Mouse (Mus musculus) C2C12 (cell line): ENCODE measurements at regions not wholly inside any gene's neighbourhood (a gene's known extent, or its start where the extent isn't known, plus 50 kb on each side); places are given as distances from the start of the nearest gene placed in this dataset.

ENCODE experiments used
- H3K27me3 ChIP-seq: one replicate; pipeline ENCODE4 v1.6.1; 2011; ENCODE audit not compliant: control insufficient read depth, insufficient read depth, insufficient read length
- H3K36me3 ChIP-seq: one replicate; pipeline ENCODE4 v1.6.1; 2011; ENCODE audit not compliant: control insufficient read depth, insufficient read depth
- H3K4me3 ChIP-seq: one replicate; pipeline ENCODE4 v1.5.1; 2011; ENCODE audit warnings: mild to moderate bottlenecking, control low read depth; ENCODE audit not compliant: poor library complexity, insufficient read depth, severe bottlenecking
- H3K79me2 ChIP-seq: one replicate; pipeline ENCODE4 v1.6.1; 2011; ENCODE audit not compliant: control insufficient read depth, insufficient read depth
- H3K79me3 ChIP-seq: one replicate; pipeline ENCODE4 v1.6.1; 2011; ENCODE audit warnings: low read depth, control low read depth
- H3ac ChIP-seq: one replicate; pipeline ENCODE3; 2011; ENCODE audit warnings: low read depth; ENCODE audit not compliant: control insufficient read depth, insufficient read length
- CEBPB ChIP-seq: IDR thresholded peaks from one replicate; pipeline ENCODE4 v1.6.1; 2011; ENCODE audit warnings: low read depth, mild to moderate bottlenecking, control low read depth, moderate library complexity
- CTCF ChIP-seq: IDR thresholded peaks from one replicate; pipeline ENCODE4 v1.5.1; 2011; ENCODE audit not compliant: control insufficient read depth, insufficient read depth, insufficient read length
- FOSL1 ChIP-seq: IDR thresholded peaks from one replicate; pipeline ENCODE4 v1.8.0; 2011; ENCODE audit warnings: mild to moderate bottlenecking, low read length; ENCODE audit not compliant: poor library complexity, insufficient read depth, severe bottlenecking
- MAX ChIP-seq: IDR thresholded peaks from one replicate; pipeline ENCODE4 v1.6.1; 2011; ENCODE audit warnings: mild to moderate bottlenecking, control low read depth
- MYOD1 ChIP-seq: IDR thresholded peaks from one replicate; pipeline ENCODE4 v1.6.1; 2011; ENCODE audit warnings: low read depth; ENCODE audit not compliant: control insufficient read depth, insufficient read length
- MYOG ChIP-seq: IDR thresholded peaks from one replicate; pipeline ENCODE4 v1.6.1; 2011; ENCODE audit not compliant: control insufficient read depth, insufficient read length; ENCODE audit errors: extremely low read depth
- USF1 ChIP-seq: IDR thresholded peaks from one replicate; pipeline ENCODE4 v1.6.1; 2011; ENCODE audit warnings: low read depth, mild to moderate bottlenecking, control low read depth, moderate library complexity

GRCm38 (mm10) chr2:45512852-45513251 lies 395.7 kb upstream of the Zeb2 start:
- Histone ChIP-seq H3K79me2 (no peaks in the 10 kb centered on the region), H3K27me3 (no peaks in the 10 kb centered on the region), H3K4me3 (no peak overlapping the region), H3K79me3 (no peaks in the 10 kb centered on the region), H3K36me3 (no peaks in the 10 kb centered on the region), H3ac (no peak overlapping the region)
- TF ChIP-seq CEBPB, result no peak
- TF ChIP-seq USF1, result no peak
- TF ChIP-seq MAX, result no peak
- no peak for TF ChIP-seq MYOD1
- no peak for TF ChIP-seq MYOG
- no peak for TF ChIP-seq CTCF
- no peak for TF ChIP-seq FOSL1

GRCm38 (mm10) chr2:45511791-45512190 lies 394.6 kb upstream of the Zeb2 start:
- Histone ChIP-seq H3K4me3 (no peak overlapping the region), H3K79me2 (no peaks in the 10 kb centered on the region), H3K79me3 (no peaks in the 10 kb centered on the region), H3K36me3 (no peaks in the 10 kb centered on the region), H3ac (no peak overlapping the region), H3K27me3 (no peaks in the 10 kb centered on the region)
- TF ChIP-seq CTCF (no peak), MYOG (no peak), FOSL1 (no peak), MYOD1 (no peak), CEBPB (no peak)

GRCm38 (mm10) chr2:45504468-45504867 lies 387.3 kb upstream of the Zeb2 start:
- no peaks in the 10 kb centered on the region for H3K79me2 ChIP-seq
- no peak overlapping the region for H3K4me3 ChIP-seq
- no peak overlapping the region for H3ac ChIP-seq
- H3K27me3 ChIP-seq, result no peaks in the 10 kb centered on the region
- no peak for TF ChIP-seq CTCF
- TF ChIP-seq FOSL1, result no peak
- no peak for TF ChIP-seq CEBPB
- no peak for TF ChIP-seq USF1
- no peak for TF ChIP-seq MYOD1
- no peak for TF ChIP-seq MAX
- TF ChIP-seq MYOG, result no peak
- no peaks in the 10 kb centered on the region for H3K79me3 ChIP-seq
- H3K36me3 ChIP-seq, result no peaks in the 10 kb centered on the region

- Histone ChIP-seq H3K27me3 (no peaks in the 10 kb centered on the region), H3ac (no peak overlapping the region), H3K79me3 (no peaks in the 10 kb centered on the region), H3K36me3 (no peaks in the 10 kb centered on the region), H3K4me3 (no peak overlapping the region), H3K79me2 (no peaks in the 10 kb centered on the region)
- TF ChIP-seq CTCF (no peak), MYOG (no peak), MYOD1 (no peak), MAX (no peak), USF1 (no peak), CEBPB (no peak), FOSL1 (no peak)
Measured at GRCm38 (mm10) chr2:45493656-45494055, 376.5 kb upstream of the Zeb2 start.

- Histone ChIP-seq H3K36me3 (no peaks in the 10 kb centered on the region), H3ac (no peak overlapping the region), H3K79me2 (no peaks in the 10 kb centered on the region), H3K27me3 (no peaks in the 10 kb centered on the region), H3K4me3 (no peak overlapping the region), H3K79me3 (no peaks in the 10 kb centered on the region)
- TF ChIP-seq MYOD1 (no peak), FOSL1 (no peak), MYOG (no peak), CTCF (no peak), CEBPB (no peak)
Measured at GRCm38 (mm10) chr2:45486530-45486929, 369.3 kb upstream of the Zeb2 start.

- H3K4me3 ChIP-seq, result no peak overlapping the region
- H3ac ChIP-seq, result no peak overlapping the region
- H3K79me3 ChIP-seq, result no peaks in the 10 kb centered on the region
- no peaks in the 10 kb centered on the region for H3K79me2 ChIP-seq
- TF ChIP-seq CTCF (no peak), MYOD1 (no peak), FOSL1 (no peak), USF1 (no peak), CEBPB (no peak), MYOG (no peak), MAX (no peak)
- H3K36me3 ChIP-seq, result no peaks in the 10 kb centered on the region
- no peaks in the 10 kb centered on the region for H3K27me3 ChIP-seq
Measured at GRCm38 (mm10) chr2:45485477-45485876, 368.3 kb upstream of the Zeb2 start.
